Mouse (Mus musculus) T-cell, adult 66 days (primary cell): ENCODE data around the gene Pcdh7. TPM values are rescaled to one million over a fixed set of nuclear protein-coding genes. Genes with fewer than 3 reads are reported as not detected.

Experiments
- total RNA-seq, 2 experiments: library from RNA; stranded (reverse); gene quantifications; 3 replicates in 1 of 2; 4 replicates in 1 of 2; pipeline ENCODE4 v1.2.4; 2023

Pcdh7 gene
- under 1 TPM; 0.21 to 0.76 TPM for total RNA-seq

GRCm38 (mm10) chr5:57717906-57718875, at the start of gene Pcdh7:
Gene Pcdh7, plus strand, starts transcription at chr5:57717967.

